Mouse (Mus musculus): ENCODE results near the gene Marc2.

GRCm38 (mm10) chr1:184858253-184858652, 12.0 kb upstream of the Marc2 start:
- no peak for TF ChIP-seq CTCF (IDR thresholded peaks at IDR 0.05; ENCODE audit: low read depth)
- no peak for TF ChIP-seq EP300 (optimal IDR thresholded peaks at IDR 0.05)

Data from stomach, postnatal 0 days (tissue).